Mouse (Mus musculus): ENCODE measurements around the gene Slc22a27.
"Not testable (repeated sequence)": the region's sequence is repeated elsewhere in the genome, so short reads cannot be mapped to it uniquely, and the experiment has no call there.

Slc22a27 gene

DNA sequence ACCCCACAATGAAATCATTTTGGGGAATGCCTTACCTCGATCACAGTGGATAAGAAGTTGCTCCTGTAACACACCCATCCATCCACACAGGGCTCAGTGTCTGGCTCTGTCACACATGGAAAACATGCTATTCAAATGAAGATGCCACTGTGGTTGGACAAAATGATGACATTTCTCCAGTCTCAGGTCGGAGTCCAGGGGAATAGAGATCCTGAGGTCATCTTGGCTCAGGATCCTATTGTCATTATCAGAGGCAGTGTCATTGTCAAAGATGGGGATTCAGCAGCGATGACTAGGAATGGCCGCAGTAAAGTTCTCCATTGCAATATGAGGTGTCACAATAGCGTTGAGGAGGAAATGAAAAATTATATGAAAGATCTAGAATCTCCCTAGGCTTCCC is at the start of gene Slc22a27:
Gene Slc22a27, minus strand, starts transcription at position 101 of the 400 bp plus-strand sequence.
- not testable (repeated sequence) for DNase-seq (ENCODE audit: low spot score in 2 of 2)

DNA sequence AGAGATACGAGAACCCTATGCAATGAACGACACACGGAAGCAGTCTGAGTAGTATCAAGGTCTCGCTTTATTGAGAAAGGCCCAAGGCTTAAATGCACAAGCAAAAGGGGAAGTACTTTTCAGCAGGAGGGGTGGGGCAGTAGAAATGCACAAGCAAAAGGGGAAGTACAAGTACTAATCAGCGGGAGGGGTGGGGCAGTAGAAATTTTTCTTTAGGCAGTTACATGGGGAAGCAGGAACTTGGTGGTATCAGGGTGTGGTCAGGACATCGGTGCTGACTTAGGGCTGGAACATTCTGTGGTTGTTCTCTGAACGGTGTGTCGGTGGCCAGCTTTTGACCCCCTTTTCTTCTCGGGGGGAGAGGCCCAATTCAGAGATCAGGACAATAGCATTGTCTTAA is 45.8 kb upstream of the Slc22a27 start:
- DNase-seq (ENCODE audit: low spot score in 2 of 2) = not testable (repeated sequence)

DNA sequence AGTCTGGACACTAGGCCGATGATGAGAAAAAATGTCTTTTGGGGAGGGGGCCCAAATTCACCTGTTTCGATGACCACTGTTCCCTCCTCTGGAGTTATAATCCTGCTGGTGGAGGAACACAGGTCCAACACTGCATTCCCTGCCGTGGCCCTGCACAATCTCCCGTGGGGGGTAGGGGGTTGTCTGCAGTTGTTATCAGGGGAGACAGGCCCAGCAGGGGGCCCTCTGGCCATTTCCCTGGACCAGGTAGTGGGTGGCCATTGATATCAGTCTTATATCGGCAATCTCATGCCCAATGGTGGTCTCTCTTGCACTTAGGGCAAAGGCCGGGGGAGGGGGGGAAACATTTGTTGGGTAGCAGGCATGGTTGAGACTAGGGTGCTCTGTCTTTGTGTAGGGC is 43.3 kb upstream of the Slc22a27 start:
- DNase-seq (ENCODE audit: low spot score in 2 of 2) = not testable (repeated sequence)

DNA sequence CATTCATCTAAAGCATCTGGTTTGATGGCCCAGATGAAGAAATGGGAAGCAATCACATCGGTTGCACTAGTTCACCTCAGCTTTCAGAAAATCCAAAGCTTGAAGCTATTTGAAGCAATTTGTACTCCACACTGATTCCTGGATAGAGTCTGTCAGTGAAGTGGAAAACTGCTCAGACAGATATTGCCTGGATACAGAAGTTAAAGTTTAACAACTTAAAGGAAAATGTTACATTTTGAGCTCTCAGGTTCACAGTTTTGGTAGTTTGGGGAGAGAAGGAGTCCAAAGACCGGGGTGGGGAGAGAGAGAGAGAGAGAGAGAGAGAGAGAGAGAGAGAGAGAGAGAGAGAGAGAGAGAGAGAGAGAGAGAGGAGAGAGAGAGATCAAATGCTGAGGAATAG is 2.9 kb upstream of the Slc22a27 start:
- DNase-seq (ENCODE audit: low spot score in 2 of 2) = no peak

DNA sequence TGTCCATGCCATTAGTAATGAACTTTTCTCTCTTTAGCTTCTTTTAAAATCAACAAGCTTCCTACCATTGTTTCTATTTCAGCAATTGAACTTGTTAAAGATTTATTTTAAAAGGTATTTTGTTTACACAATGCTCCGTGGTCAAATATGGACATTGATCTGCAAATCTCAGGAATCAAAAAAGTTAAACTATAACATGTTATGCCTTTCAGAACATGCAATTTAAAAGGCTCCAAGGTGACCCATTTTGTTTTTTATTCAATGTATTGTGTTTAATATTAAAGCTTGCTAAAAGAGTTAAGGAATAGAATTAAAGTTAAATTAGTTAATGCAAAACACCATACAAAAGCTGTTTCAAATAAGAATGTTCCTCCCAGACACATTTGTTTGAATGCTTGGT is 723 bp upstream of the Slc22a27 start:
- not testable (repeated sequence) for DNase-seq (ENCODE audit: low spot score in 2 of 2)

DNA sequence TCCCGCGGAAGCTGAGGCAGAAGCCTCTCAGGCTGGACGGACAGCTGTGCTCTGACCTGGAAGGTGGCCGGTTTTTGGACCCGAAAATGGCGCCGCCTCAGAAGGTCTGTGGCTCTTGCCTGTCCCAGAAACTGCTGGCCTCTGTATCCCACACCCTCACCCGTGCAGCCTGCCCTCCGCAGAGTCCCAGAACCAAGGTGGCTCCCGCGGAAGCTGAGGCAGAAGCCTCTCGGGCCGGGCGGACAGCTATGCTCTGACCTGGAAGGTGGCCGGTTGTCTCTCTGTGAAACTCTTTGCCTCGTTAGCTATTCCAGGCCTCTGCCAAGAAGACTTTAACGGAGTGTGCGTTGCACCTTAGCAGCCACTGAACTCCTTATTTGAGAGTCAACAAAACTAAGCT is 26.4 kb downstream of the Slc22a27 start:
- DNase-seq (ENCODE audit: low spot score in 2 of 2) = not testable (repeated sequence)

DNA sequence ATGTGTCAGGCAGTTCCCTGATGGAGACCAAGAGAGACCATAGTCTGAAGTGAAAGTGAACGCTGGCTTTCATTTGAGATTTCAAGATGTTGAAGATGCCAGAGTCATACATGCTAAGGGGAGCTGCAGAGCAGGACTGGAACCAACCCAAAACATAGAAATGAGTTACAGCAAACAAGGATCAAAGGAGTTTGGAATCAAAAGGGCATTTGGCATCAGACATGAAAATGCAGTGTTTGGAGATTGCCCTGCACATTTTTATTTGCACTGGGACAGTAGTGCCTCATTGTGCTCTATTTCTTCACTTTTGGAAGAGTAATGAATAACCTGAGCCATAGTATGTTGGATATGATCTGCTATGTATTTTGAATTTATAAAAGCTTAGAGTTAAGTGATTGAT is 89.2 kb downstream of the Slc22a27 start:
- DNase-seq (ENCODE audit: low spot score in 2 of 2) = no peak

DNA sequence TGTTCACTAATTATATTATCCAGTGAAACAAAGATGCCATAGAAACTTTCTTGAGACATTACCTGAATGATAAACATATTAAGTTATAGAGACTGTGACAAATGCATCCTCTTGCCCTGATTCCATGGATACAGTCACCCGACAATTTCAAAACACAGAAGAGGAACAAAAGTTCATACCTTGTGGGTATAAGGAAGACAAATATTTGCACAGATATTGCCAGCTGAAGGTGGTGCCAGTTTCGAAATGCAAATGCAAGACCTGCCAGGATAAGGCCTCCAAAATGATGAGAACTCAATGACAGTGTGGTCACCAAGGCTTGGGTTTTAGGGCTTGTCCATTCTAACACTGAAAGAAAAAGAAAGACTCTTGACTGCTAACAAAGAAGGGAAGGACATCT is 136.0 kb downstream of the Slc22a27 start:
- no peak for DNase-seq (ENCODE audit: low spot score in 2 of 2)

Measured in right cerebral cortex, postnatal 10 days (tissue).